In genomic region chr2:48564170-48564569, GRCm38 (mm10) we compare ENCODE assay signal across 27 mouse cellular contexts.
DNase-seq lines count a peak whose midpoint lies in the region; ATAC-seq and TF ChIP-seq lines count a peak whose summit lies in the region.
"Had no signal": no experiment of that assay in that cellular context is flagged by ENCODE, and none has a peak within 500 bp of the region (broad histone marks: within the 10 kb centered on the region; RNA-seq: fewer than 3 reads in every experiment).

No protein-coding gene starts in this region.

- no peaks in the 10 kb centered on the region for H3K36me3 ChIP-seq in intestine, embryonic 14.5 days (ENCODE audit: control insufficient read depth, insufficient read depth, low read length)
- H3K36me3 ChIP-seq in intestine, embryonic 15.5 days: no peaks in the 10 kb centered on the region
- H3K36me3 ChIP-seq in lung, embryonic 15.5 days: no peaks in the 10 kb centered on the region
- H3K36me3 ChIP-seq: embryonic facial prominence, embryonic 12.5 days; heart, embryonic 12.5 days; hindbrain, embryonic 13.5 days; limb, embryonic 13.5 days; midbrain, embryonic 15.5 days; neural tube, embryonic 15.5 days had no signal

- no peak for DNase-seq in intestine, embryonic 14.5 days (ENCODE audit: low spot score)
- no peak for DNase-seq in lung, postnatal 25 days (ENCODE audit: low spot score)
- DNase-seq in brain, embryonic 14.5 days (ENCODE audit: low read depth): peak; percentile 60
- DNase-seq in brain, embryonic 18.5 days (ENCODE audit: low read depth, low spot score): peak; percentile 49
- no peak for DNase-seq in layer of hippocampus, adult 9-10 months (ENCODE audit: low spot score)
- DNase-seq: adrenal gland, adult 8-10 months; B cell, adult 2 months; cerebellum, adult 11 months; cerebellum, adult 9-10 months; cerebellum, postnatal 36 days; embryo, embryonic 11 days; heart, adult 2 months; heart, postnatal 4 days; kidney, adult 2 months; layer of hippocampus, postnatal 36 days; retina, postnatal 1 day; thymus, postnatal 4 days had no signal

- TF ChIP-seq POLR2A in brain, embryonic 14.5 days (IDR thresholded peaks at IDR 0.05; ENCODE audit: borderline replicate concordance, extremely low read depth, insufficient read depth, insufficient read length, poor library complexity, severe bottlenecking): no peak

- peak overlapping the region; percentile 44; the same call in 1 of the 2 replicates for H3K27ac ChIP-seq in intestine, embryonic 14.5 days (ENCODE audit: low read depth)
- H3K27ac ChIP-seq in intestine, embryonic 15.5 days: no peak overlapping the region
- no peak overlapping the region for H3K27ac ChIP-seq in lung, embryonic 15.5 days
- H3K27ac ChIP-seq: embryonic facial prominence, embryonic 12.5 days; heart, adult 2 months; hindbrain, embryonic 13.5 days; limb, embryonic 13.5 days; midbrain, embryonic 15.5 days; neural tube, embryonic 15.5 days had no signal

- no peak for ATAC-seq in intestine, embryonic 14.5 days (replicated peaks; ENCODE audit: low FRiP score, low TSS enrichment, low read depth)
- ATAC-seq in intestine, embryonic 15.5 days: no peak
- 0 out of 2 replicates have a peak, but pooled peaks have one; percentile 31 for ATAC-seq in lung, embryonic 15.5 days (ENCODE audit: borderline replicate concordance, extremely low read depth, low FRiP score, low TSS enrichment)
- ATAC-seq: lung, postnatal 0 days; midbrain, embryonic 15.5 days had no signal

- H3K4me2 ChIP-seq in intestine, embryonic 14.5 days (ENCODE audit: low read length): no peak overlapping the region
- no peak overlapping the region for H3K4me2 ChIP-seq in intestine, embryonic 15.5 days (replicated peaks)
- H3K4me2 ChIP-seq in lung, embryonic 15.5 days: no peak overlapping the region
- H3K4me2 ChIP-seq: embryonic facial prominence, embryonic 12.5 days; heart, embryonic 12.5 days; hindbrain, embryonic 13.5 days; limb, embryonic 13.5 days; liver, embryonic 11.5 days; midbrain, embryonic 15.5 days; neural tube, embryonic 15.5 days had no signal

- H3K4me3 ChIP-seq in intestine, embryonic 14.5 days (ENCODE audit: low read depth, low read length): no peak overlapping the region
- no peak overlapping the region for H3K4me3 ChIP-seq in intestine, embryonic 15.5 days (replicated peaks)
- no peak overlapping the region for H3K4me3 ChIP-seq in lung, embryonic 15.5 days
- H3K4me3 ChIP-seq: embryonic facial prominence, embryonic 12.5 days; heart, adult 2 months; heart, embryonic 12.5 days; hindbrain, embryonic 13.5 days; limb, embryonic 13.5 days; midbrain, embryonic 15.5 days; neural tube, embryonic 15.5 days had no signal

- no peaks in the 10 kb centered on the region for H3K27me3 ChIP-seq in intestine, embryonic 14.5 days (replicated peaks; ENCODE audit: control insufficient read depth, insufficient read depth, low read length)
- no peaks in the 10 kb centered on the region for H3K27me3 ChIP-seq in intestine, embryonic 15.5 days (replicated peaks)
- H3K27me3 ChIP-seq in lung, embryonic 15.5 days: no peaks in the 10 kb centered on the region
- H3K27me3 ChIP-seq: embryonic facial prominence, embryonic 12.5 days; heart, embryonic 12.5 days; hindbrain, embryonic 13.5 days; limb, embryonic 13.5 days; midbrain, embryonic 15.5 days; neural tube, embryonic 15.5 days had no signal

- peaks cover 8% of the 10 kb centered on the region; the same call in 1 of the 2 replicates for H3K4me1 ChIP-seq in intestine, embryonic 14.5 days (replicated peaks; ENCODE audit: control insufficient read depth, insufficient read depth, low read length)
- 0 out of 2 replicates have a peak, but pooled peaks cover 3% of the 10 kb centered on the region for H3K4me1 ChIP-seq in intestine, embryonic 15.5 days (replicated peaks)
- no peaks in the 10 kb centered on the region for H3K4me1 ChIP-seq in lung, embryonic 15.5 days
- H3K4me1 ChIP-seq: embryonic facial prominence, embryonic 12.5 days; heart, embryonic 12.5 days; hindbrain, embryonic 13.5 days; midbrain, embryonic 15.5 days; neural tube, embryonic 15.5 days had no signal

- H3K9me3 ChIP-seq in intestine, embryonic 14.5 days (ENCODE audit: control insufficient read depth, low read length): no peaks in the 10 kb centered on the region
- no peaks in the 10 kb centered on the region for H3K9me3 ChIP-seq in intestine, embryonic 15.5 days
- no peaks in the 10 kb centered on the region for H3K9me3 ChIP-seq in lung, embryonic 15.5 days
- H3K9me3 ChIP-seq: embryonic facial prominence, embryonic 12.5 days; heart, embryonic 12.5 days; hindbrain, embryonic 13.5 days; limb, embryonic 13.5 days; midbrain, embryonic 15.5 days; neural tube, embryonic 15.5 days had no signal

- H3K9ac ChIP-seq in intestine, embryonic 14.5 days (ENCODE audit: low read length): no peak overlapping the region
- no peak overlapping the region for H3K9ac ChIP-seq in intestine, embryonic 15.5 days
- no peak overlapping the region for H3K9ac ChIP-seq in lung, embryonic 15.5 days
- H3K9ac ChIP-seq: embryonic facial prominence, embryonic 12.5 days; heart, embryonic 12.5 days; hindbrain, embryonic 13.5 days; limb, embryonic 13.5 days; midbrain, embryonic 15.5 days; neural tube, embryonic 15.5 days had no signal

- no peak for TF ChIP-seq CTCF in brain, embryonic 14.5 days (IDR thresholded peaks at IDR 0.05; ENCODE audit: borderline replicate concordance, extremely low read depth, insufficient read depth, insufficient read length)

- 60% methylated on average over 4 of the region's 4 CpGs for WGBS in intestine, embryonic 14.5 days
- WGBS in intestine, embryonic 15.5 days: 67% methylated on average over 4 of the region's 4 CpGs
- WGBS in lung, embryonic 15.5 days: 74% methylated on average over 4 of the region's 4 CpGs

Comparison
In these comparisons a context has a peak if more than half of its experiments do, and no peak if none do; other contexts are left out.
1. DNase-seq: peak in brain, embryonic 14.5 days (single experiment) and brain, embryonic 18.5 days (single experiment); none in intestine, embryonic 14.5 days (single experiment), lung, postnatal 25 days (single experiment) and layer of hippocampus, adult 9-10 months (single experiment).